Mouse (Mus musculus): Measurements from ENCODE around the gene 2610021A01Rik. TPM values are rescaled to one million over a fixed set of nuclear protein-coding genes. Genes with fewer than 3 reads are reported as not detected.
"Not testable (repeated sequence)": the region's sequence is repeated elsewhere in the genome, so short reads cannot be mapped to it uniquely, and the experiment has no call there.

Gene 2610021A01Rik
- total RNA-seq (2014; rRNA removed) (22.0 and 28.6 TPM in 2 replicates), polyA plus RNA-seq (2015; fragmentation: Nextera tagmentation; extraction: Ambion mirVana) (7.6 and 8.3 TPM in 2 replicates)

DNA sequence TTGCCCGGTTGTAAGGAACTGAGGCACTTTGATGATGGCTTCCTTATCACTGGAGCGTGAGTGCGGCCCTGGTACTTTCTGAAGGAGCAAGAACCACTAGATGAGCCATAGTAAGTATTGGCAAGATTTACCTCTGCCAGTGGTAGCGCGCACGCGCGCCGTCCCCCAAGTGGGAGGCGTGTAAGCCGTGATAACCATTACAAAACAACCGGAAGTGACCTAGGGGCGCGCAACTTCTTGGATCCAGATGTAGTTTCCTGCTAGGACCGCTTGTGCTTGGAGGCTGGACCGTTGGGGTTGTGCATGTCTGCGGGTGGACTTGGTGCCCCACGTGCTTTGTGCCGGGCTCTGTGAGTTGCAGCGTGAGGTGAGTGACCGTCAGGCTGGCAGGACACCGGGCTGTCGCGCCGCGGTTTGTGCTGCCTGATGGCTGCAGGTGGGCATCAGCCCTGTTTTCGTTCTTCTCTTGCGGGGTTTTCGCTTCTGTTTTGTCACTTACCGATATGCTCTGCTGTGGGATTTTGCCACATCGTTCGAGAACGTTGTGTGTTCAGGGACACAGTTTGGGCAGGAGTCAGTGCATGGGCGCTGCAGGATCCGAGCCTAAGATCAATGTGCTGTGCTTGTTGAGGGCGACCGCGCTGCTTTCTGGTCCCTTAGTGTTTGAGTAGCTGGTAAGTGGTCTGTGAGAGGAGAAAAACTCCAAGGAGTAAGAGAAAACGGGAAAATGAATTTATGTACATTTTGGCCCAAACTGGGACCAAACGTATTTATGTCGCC is at the start of gene 2610021A01Rik:
Gene 2610021A01Rik (plus strand): TSS at position 197 of the 780 bp plus-strand sequence.
- DNase-seq (ENCODE audit: low spot score), result peak; percentile 98
- peak within 1 kb of the TSS; percentile 76 for H3K4me2 ChIP-seq (ENCODE audit: low read depth, low read length)
- peak within 1 kb of the TSS; percentile 64 for H3K4me3 ChIP-seq (ENCODE audit: low read length)
- H3K27me3 ChIP-seq (ENCODE audit: insufficient read depth, low read length), result 0 out of 2 replicates have a peak, but pooled peaks cover 3% of the 10 kb centered on the region
- no peaks in the 10 kb centered on the region for H3K36me3 ChIP-seq (ENCODE audit: insufficient read depth, low read length)
- peak; percentile 99 for ATAC-seq
- under 1% methylated on average over 41 of the region's 41 CpGs for WGBS
- no peaks in the 10 kb centered on the region for H3K9me3 ChIP-seq (ENCODE audit: low read length)
- TF ChIP-seq CTCF (IDR thresholded peaks at IDR 0.05; ENCODE audit: low read depth), result peak; percentile 40
- peak within 1 kb of the TSS; percentile 67 for H3K27ac ChIP-seq
- no peaks in the 10 kb centered on the region for H3K4me1 ChIP-seq (ENCODE audit: insufficient read depth, low read length)
- peak within 1 kb of the TSS; percentile 59 for H3K9ac ChIP-seq (replicated peaks; ENCODE audit: low read length)

DNA sequence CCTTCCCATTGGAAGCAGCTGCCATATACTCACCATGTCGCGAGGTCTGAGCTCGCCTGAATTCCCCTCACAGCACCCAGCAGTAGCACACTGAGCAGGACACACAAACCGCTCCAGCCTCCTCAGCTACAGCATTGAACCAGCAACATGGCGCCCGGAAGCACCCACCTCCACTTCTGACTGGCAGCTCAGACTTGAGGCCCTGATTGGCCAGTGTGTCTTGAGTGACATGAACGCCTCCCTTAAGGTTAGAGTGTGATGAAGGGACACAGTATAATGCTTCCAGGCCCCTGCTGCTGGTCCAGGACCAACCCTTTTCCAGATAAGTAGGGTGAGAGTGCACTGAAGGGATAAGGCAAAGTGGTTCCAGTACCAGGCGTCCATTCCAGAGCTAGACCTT is 38.3 kb upstream of the 2610021A01Rik start:
- Histone ChIP-seq H3K4me2 (ENCODE audit: low read depth, low read length) (no peak overlapping the region), H3K9ac (replicated peaks; ENCODE audit: low read length) (no peak overlapping the region), H3K27me3 (ENCODE audit: insufficient read depth, low read length) (no peaks in the 10 kb centered on the region), H3K4me1 (ENCODE audit: insufficient read depth, low read length) (no peaks in the 10 kb centered on the region), H3K4me3 (ENCODE audit: low read length) (no peak overlapping the region), H3K36me3 (ENCODE audit: insufficient read depth, low read length) (no peaks in the 10 kb centered on the region), H3K27ac (no peak overlapping the region), H3K9me3 (ENCODE audit: low read length) (peaks cover 13% of the 10 kb centered on the region)
- 74% methylated on average over 8 of the region's 8 CpGs for WGBS
- ATAC-seq (no peak), DNase-seq (ENCODE audit: low spot score) (no peak)
- TF ChIP-seq CTCF (IDR thresholded peaks at IDR 0.05; ENCODE audit: low read depth), result no peak

DNA sequence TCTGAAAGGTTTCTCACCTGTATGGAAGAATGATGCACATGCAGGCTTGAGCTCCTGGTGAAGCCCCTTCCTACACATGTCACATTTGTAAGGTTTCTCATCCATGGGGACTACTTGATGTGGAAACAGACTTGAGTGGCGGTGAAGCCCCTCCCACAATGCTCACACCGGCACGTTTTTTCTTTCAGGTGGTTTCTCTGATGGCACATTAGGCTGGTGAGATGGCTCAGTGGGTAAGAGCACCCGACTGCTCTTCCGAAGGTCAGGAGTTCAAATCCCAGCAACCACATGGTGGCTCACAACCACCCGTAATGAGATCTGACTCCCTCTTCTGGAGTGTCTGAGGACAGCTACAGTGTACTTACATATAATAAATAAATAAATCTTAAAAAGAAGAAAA is 25.5 kb upstream of the 2610021A01Rik start, which contains the start of gene Gm6871:
Gene Gm6871 (minus strand): TSS at position 101 of the 400 bp plus-strand sequence.
- not testable (repeated sequence) for ATAC-seq; H3K36me3 ChIP-seq (ENCODE audit: insufficient read depth, low read length); H3K27ac ChIP-seq; H3K4me2 ChIP-seq (ENCODE audit: low read depth, low read length); H3K9ac ChIP-seq (replicated peaks; ENCODE audit: low read length); H3K4me3 ChIP-seq (ENCODE audit: low read length); H3K9me3 ChIP-seq (ENCODE audit: low read length); H3K27me3 ChIP-seq (ENCODE audit: insufficient read depth, low read length); H3K4me1 ChIP-seq (ENCODE audit: insufficient read depth, low read length); DNase-seq (ENCODE audit: low spot score)
- 92% methylated on average over 5 of the region's 6 CpGs for WGBS

DNA sequence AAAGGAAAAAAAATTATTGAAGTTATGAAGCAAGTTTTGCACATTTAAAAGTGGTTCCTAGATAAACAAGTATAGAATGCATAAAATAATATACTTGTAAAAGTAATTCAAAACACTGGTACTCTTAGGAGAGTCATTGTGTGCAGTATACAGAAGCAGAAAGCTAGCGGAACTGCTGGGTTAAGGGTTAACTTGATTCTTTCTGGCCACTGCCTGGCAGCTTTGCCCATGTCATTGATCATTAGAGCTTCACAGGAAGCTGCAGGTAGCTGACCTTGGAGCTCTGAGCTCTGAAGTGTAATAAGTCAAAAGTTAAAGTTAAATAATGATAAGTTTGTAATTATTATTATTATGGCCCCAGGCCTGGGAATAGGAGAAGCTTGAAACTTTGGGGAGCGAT is 21.1 kb upstream of the 2610021A01Rik start:
- 96% methylated on average over 2 of the region's 2 CpGs for WGBS
- ATAC-seq, result no peak

DNA sequence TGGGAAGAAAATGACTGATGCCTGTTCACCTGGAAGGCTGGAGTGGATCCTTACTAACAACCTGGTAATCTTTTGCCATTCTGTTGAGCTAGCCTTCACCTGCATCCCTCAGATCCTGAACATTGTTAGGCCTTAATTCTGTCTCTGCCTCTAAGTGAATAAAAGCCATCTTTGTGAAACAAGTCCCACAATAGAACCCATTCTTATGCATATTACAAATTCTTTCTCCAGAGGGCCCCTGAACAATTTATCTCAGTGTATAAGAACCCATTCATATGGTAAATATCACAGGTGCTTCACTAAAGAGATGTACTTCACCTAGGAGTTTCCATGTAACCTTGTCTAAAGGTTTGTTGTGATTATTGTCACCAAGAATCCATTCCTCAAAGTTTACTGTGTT is 17.0 kb upstream of the 2610021A01Rik start:
- Histone ChIP-seq H3K9ac (replicated peaks; ENCODE audit: low read length) (no peak overlapping the region), H3K4me3 (ENCODE audit: low read length) (no peak overlapping the region), H3K4me1 (ENCODE audit: insufficient read depth, low read length) (no peaks in the 10 kb centered on the region), H3K36me3 (ENCODE audit: insufficient read depth, low read length) (no peaks in the 10 kb centered on the region), H3K27ac (no peak overlapping the region), H3K27me3 (ENCODE audit: insufficient read depth, low read length) (no peaks in the 10 kb centered on the region), H3K9me3 (ENCODE audit: low read length) (peaks cover 6% of the 10 kb centered on the region; the same call in 1 of the 2 replicates), H3K4me2 (ENCODE audit: low read depth, low read length) (no peak overlapping the region)
- ATAC-seq (no peak), DNase-seq (ENCODE audit: low spot score) (no peak)
- TF ChIP-seq CTCF (IDR thresholded peaks at IDR 0.05; ENCODE audit: low read depth), result no peak

More for the DNA sequence above, 21.1 kb upstream of the 2610021A01Rik start:
- Histone ChIP-seq H3K4me1 (ENCODE audit: insufficient read depth, low read length) (no peaks in the 10 kb centered on the region), H3K9me3 (ENCODE audit: low read length) (no peaks in the 10 kb centered on the region), H3K4me2 (ENCODE audit: low read depth, low read length) (no peak overlapping the region), H3K27ac (no peak overlapping the region), H3K9ac (replicated peaks; ENCODE audit: low read length) (no peak overlapping the region), H3K36me3 (ENCODE audit: insufficient read depth, low read length) (no peaks in the 10 kb centered on the region), H3K4me3 (ENCODE audit: low read length) (no peak overlapping the region), H3K27me3 (ENCODE audit: insufficient read depth, low read length) (no peaks in the 10 kb centered on the region)
- DNase-seq (ENCODE audit: low spot score), result no peak
- TF ChIP-seq CTCF (IDR thresholded peaks at IDR 0.05; ENCODE audit: low read depth), result no peak

DNA sequence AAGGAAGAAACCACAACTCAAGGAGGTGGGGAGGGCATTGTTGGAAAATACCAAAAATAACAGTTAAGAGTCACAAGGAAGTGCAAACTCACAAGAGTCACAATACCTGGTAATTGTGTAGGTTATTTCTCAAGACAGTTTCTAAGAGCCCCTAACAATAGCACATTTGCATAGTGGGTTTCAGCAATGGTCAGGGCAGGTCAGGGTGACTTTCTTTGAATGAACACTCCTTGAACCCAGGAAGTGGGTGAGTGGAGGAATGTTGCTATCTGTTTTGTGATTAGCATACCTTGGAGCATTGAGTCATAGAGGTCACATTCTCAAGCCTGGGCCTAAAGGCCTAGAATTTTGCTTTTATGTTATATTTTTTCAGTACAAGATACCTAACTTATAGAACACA is 11.2 kb upstream of the 2610021A01Rik start:
- not testable (repeated sequence) for H3K9ac ChIP-seq (replicated peaks; ENCODE audit: low read length); H3K27me3 ChIP-seq (ENCODE audit: insufficient read depth, low read length); H3K9me3 ChIP-seq (ENCODE audit: low read length); H3K4me2 ChIP-seq (ENCODE audit: low read depth, low read length); H3K4me1 ChIP-seq (ENCODE audit: insufficient read depth, low read length); H3K4me3 ChIP-seq (ENCODE audit: low read length); H3K36me3 ChIP-seq (ENCODE audit: insufficient read depth, low read length); H3K27ac ChIP-seq; DNase-seq (ENCODE audit: low spot score); ATAC-seq

DNA sequence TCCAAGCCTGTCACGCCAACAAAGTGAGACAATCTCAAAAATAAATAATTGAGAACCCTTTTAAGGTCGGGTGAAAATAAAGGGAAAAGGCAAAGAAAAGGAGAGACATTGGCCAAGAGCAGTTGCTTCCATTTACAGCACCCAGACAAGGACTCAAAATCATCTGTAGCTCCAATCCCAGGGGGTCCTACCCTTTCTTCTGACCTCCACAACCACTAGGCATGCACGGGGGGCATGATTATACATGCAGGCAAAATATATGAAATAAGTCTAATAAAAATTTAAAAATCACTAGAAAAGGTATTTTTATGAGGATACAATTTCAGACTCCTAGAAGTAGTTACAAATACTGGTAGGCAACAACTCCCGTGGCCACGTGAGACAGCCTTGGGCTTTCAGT is 415 bp upstream of the 2610021A01Rik start:
- Histone ChIP-seq H3K36me3 (ENCODE audit: insufficient read depth, low read length) (no peaks in the 10 kb centered on the region), H3K4me1 (ENCODE audit: insufficient read depth, low read length) (no peaks in the 10 kb centered on the region), H3K4me2 (ENCODE audit: low read depth, low read length) (peak overlapping the region; percentile 76), H3K4me3 (ENCODE audit: low read length) (peak overlapping the region; percentile 64), H3K27me3 (ENCODE audit: insufficient read depth, low read length) (0 out of 2 replicates have a peak, but pooled peaks cover 3% of the 10 kb centered on the region), H3K27ac (peak overlapping the region; percentile 67), H3K9me3 (ENCODE audit: low read length) (no peaks in the 10 kb centered on the region), H3K9ac (replicated peaks; ENCODE audit: low read length) (peak overlapping the region; percentile 59; the same call in 1 of the 2 replicates)
- DNase-seq (ENCODE audit: low spot score) (no peak), ATAC-seq (peak; percentile 14)
- 50% methylated on average over 5 of the region's 5 CpGs for WGBS
- no peak for TF ChIP-seq CTCF (IDR thresholded peaks at IDR 0.05; ENCODE audit: low read depth)
